Mouse (Mus musculus) midbrain, embryonic 16.5 days (tissue): ENCODE measurements at regions not wholly inside any gene's neighbourhood (a gene's known extent, or its start where the extent isn't known, plus 50 kb on each side); places are given as distances from the start of the nearest gene placed in this dataset.

Experiments
- ATAC-seq: fragments of 200-750 bp; cut with Nextera tagmentation; 2 replicates; pipeline ENCODE4 v1.8.0; 2017; ENCODE audit warnings: moderate TSS enrichment
- H3K27ac ChIP-seq: fragments of 300-500 bp; sonication (generic); 2 replicates; pipeline ENCODE4 v1.5.1; 2014; ENCODE audit warnings: mild to moderate bottlenecking, low read length, mixed read lengths
- H3K27me3 ChIP-seq: fragments of 300-500 bp; sonication (generic); 2 replicates; pipeline ENCODE4 v1.6.1; 2014; ENCODE audit warnings: low read depth, low read length, mixed read lengths; ENCODE audit not compliant: control insufficient read depth, insufficient read depth
- H3K36me3 ChIP-seq: fragments of 300-500 bp; sonication (generic); 2 replicates; pipeline ENCODE4 v1.6.1; 2014; ENCODE audit warnings: mild to moderate bottlenecking, low read length, moderate library complexity, mixed read lengths; ENCODE audit not compliant: control insufficient read depth, insufficient read depth
- H3K4me1 ChIP-seq: fragments of 300-500 bp; sonication (generic); 2 replicates; pipeline ENCODE4 v1.6.1; 2014; ENCODE audit warnings: mild to moderate bottlenecking, low read length, mixed read lengths; ENCODE audit not compliant: control insufficient read depth, insufficient read depth
- H3K4me2 ChIP-seq: fragments of 300-500 bp; sonication (generic); 2 replicates; pipeline ENCODE4 v1.6.1; 2014; ENCODE audit warnings: mild to moderate bottlenecking, low read length, mixed read lengths
- H3K4me3 ChIP-seq: fragments of 300-500 bp; sonication (generic); 2 replicates; pipeline ENCODE4 v1.5.1; 2014; ENCODE audit warnings: low read depth, mild to moderate bottlenecking, low read length, moderate library complexity, mixed read lengths
- H3K9ac ChIP-seq: fragments of 300-500 bp; sonication (generic); 2 replicates; pipeline ENCODE4 v1.6.1; 2014; ENCODE audit warnings: low read depth, low read length, mixed read lengths
- H3K9me3 ChIP-seq: fragments of 300-500 bp; sonication (generic); replicated peaks from 2 replicates; pipeline ENCODE4 v1.6.1; 2014; ENCODE audit warnings: mild to moderate bottlenecking, low read length, mixed read lengths; ENCODE audit not compliant: control insufficient read depth, poor library complexity, severe bottlenecking
- WGBS: fragments of 180-500 bp; shearing (Covaris S2); extraction: QIAGEN DNeasy Blood & Tissue Kit; methylation state at CpG from one replicate; pipeline ENCODE4 v1.1.7; 2014; 5-methylcytosine and 5-hydroxymethylcytosine counted together

DNA sequence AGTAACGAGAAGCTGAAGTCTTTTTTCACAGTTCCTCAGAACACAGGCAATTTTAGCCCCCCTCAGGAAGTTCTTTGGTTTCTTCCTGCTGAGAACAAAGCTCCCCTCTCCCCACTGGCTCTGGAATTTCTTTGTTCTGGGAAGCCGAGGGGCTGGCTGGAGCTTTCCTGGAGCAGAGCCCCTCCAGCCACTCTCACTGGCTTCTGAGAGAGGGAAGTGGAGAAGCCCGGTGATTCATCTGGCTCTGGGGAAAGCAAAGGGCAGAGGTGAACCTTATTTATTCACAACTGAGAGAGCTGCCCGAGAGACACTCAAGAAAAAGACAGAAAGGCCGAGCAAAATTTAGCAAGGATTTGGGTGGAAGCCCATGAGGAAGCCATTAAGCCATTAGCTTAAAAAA lies 63.9 kb downstream of the Ddx3x start:
- Histone ChIP-seq H3K9ac (peak overlapping the region; percentile 59; the same call in 1 of the 2 replicates), H3K4me3 (peak overlapping the region; percentile 19; the same call in 1 of the 2 replicates), H3K4me1 (peaks cover 13% of the 10 kb centered on the region), H3K27me3 (no peaks in the 10 kb centered on the region), H3K4me2 (peak overlapping the region; percentile 51), H3K9me3 (no peaks in the 10 kb centered on the region), H3K27ac (peak overlapping the region; percentile 96), H3K36me3 (no peaks in the 10 kb centered on the region)
- 0% methylated on average over 5 of the region's 5 CpGs for WGBS
- no peak for ATAC-seq

DNA sequence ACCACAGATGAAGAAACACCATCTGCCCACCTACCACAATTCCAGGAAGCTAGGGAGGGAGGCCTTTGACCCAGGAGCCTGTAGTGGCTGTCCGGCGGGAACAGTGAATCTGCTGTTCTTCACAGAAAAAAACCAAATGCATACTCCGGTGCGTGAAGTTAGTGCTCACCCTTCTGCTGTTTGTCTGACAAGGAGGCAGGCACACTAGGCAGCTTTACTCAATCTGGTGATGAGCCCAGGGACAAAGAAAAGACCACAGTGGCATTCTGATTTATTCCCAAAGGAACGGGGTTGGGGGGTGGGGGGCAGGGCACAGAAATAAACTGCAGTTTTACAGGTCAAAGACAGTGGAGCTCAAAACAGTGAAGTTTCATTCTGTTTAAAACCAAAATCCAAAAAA lies 64.4 kb downstream of the Ddx3x start:
- Histone ChIP-seq H3K4me3 (peak overlapping the region; percentile 19; the same call in 1 of the 2 replicates), H3K27ac (peak overlapping the region; percentile 96), H3K27me3 (no peaks in the 10 kb centered on the region), H3K36me3 (no peaks in the 10 kb centered on the region), H3K9ac (peak overlapping the region; percentile 59; the same call in 1 of the 2 replicates), H3K4me1 (peaks cover 13% of the 10 kb centered on the region), H3K4me2 (peak overlapping the region; percentile 51), H3K9me3 (no peaks in the 10 kb centered on the region)
- no peak for ATAC-seq
- WGBS = 8% methylated on average over 5 of the region's 5 CpGs

DNA sequence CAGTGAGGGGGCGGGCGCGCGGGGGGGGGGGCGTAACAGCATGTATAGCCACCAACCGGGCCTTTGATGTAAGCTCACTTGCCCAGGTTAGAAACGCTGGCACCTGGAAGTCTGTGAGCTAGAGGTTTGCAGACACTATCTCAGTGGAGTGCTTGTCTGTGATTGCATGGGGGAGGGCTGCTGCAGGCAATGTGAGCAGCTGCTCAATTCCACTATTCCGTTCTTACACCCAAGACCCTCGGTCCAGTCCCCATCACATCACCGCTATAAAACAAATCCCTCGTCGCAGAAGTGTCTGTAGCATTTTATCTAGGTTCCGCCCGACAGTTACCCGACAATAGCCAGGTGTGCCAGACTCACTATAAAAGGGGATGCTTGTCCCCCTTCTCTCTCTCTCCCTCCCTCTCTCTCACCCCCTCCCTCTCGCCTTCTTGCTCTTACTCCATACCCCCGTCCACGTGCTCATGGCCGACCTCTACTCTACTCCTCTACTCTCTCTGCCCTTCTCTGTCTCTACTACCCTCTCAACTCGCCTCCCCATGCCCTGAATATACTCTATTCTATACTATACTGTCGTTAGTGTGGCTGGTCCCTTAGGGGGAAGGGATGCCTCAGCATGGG lies 65.4 kb downstream of the Ddx3x start:
- Histone ChIP-seq H3K36me3 (no peaks in the 10 kb centered on the region), H3K9ac (peak overlapping the region; percentile 63), H3K4me2 (peak overlapping the region; percentile 51), H3K27me3 (no peaks in the 10 kb centered on the region), H3K9me3 (no peaks in the 10 kb centered on the region), H3K27ac (peak overlapping the region; percentile 96), H3K4me3 (peak overlapping the region; percentile 41), H3K4me1 (peaks cover 13% of the 10 kb centered on the region)
- 8% methylated on average over 19 of the region's 21 CpGs for WGBS
- peak; percentile 67 for ATAC-seq

DNA sequence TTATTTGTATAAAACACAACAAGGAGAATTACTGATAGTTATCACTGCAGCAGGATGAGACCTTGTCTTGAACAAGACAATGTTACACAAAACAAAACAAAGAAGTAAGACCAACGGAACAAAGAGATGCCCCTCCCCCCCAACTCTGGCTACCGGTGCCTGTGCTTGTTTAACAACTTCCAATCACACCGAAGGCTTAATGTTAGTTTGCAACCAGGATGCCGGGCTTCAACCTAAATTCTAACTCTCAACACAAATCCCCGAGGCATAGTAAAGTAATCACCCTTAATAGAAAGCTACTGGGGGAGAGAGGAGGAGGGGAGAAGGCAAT lies 65.9 kb downstream of the Ddx3x start:
- ATAC-seq = peak; percentile 19
- Histone ChIP-seq H3K4me3 (peak overlapping the region; percentile 41), H3K4me2 (peak overlapping the region; percentile 51), H3K4me1 (peaks cover 13% of the 10 kb centered on the region), H3K9me3 (no peaks in the 10 kb centered on the region), H3K27me3 (no peaks in the 10 kb centered on the region), H3K36me3 (no peaks in the 10 kb centered on the region), H3K9ac (peak overlapping the region; percentile 63), H3K27ac (peak overlapping the region; percentile 96)
- 5% methylated on average over 5 of the region's 5 CpGs for WGBS

DNA sequence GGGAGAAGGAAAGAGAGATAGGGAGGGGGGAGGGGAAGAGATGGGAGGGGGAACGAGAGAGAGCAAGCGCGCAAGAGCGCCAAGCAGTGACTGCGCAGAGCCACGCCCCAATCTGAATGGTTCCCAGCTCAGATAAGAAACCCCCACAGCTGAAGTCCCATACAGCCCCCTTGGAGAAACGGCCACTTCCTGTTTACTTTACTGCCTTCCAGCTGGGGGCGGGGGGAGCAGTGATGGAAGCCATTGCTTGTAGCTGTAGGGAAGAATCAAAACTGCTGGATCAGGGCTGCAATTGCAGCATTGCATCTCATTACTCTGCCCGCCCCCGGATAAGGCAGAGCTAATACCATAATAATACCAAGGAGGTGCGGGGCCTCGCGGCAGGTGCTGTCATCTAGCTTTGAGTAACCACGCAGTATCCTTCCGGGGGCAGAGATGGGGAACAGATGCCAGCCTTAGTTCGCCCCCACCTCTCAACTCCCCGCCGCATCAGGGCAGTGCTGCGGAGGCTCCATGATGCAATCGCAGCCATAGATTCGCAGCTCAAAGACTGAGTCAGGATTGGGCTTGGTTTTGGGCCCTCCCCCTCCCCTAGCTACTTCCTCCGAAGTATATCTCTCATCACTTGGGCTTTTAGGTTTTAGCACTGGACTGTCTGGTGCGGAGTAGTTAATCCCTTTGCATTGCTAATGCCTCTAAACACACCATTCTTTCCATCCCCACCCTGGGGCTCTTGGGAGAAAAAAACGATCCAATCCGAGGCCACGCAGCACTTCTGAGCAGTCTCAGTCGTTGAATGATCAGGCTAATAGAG lies 66.5 kb downstream of the Ddx3x start:
- peaks cover 13% of the 10 kb centered on the region for H3K4me1 ChIP-seq
- H3K9me3 ChIP-seq = no peaks in the 10 kb centered on the region
- no peaks in the 10 kb centered on the region for H3K27me3 ChIP-seq
- ATAC-seq = peak; percentile 94
- H3K9ac ChIP-seq = peak overlapping the region; percentile 63
- 5% methylated on average over 27 of the region's 27 CpGs for WGBS
- H3K36me3 ChIP-seq = no peaks in the 10 kb centered on the region
- peak overlapping the region; percentile 41 for H3K4me3 ChIP-seq
- peak overlapping the region; percentile 96 for H3K27ac ChIP-seq
- peak overlapping the region; percentile 51 for H3K4me2 ChIP-seq

DNA sequence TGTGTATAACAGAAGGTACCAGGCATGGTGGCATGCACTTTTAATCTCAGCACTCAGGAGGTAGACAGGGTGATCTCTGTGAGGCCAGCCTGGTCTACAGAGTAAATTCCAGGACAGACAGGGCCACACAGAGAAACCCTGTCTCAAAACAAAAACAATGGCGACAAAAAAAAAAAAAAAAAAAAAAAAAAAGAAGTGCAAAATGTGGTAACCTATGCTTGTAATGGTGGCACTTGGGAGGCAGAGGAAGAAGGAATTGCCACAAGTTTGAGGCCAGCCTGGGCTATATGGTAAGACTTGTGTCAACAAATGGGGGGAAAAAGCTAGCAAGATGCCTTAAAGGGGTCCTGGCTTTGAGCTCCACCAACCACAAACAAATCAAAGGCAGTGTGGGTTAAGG lies 67.6 kb downstream of the Ddx3x start:
- Histone ChIP-seq H3K27me3 (no peaks in the 10 kb centered on the region), H3K4me3 (no peak overlapping the region), H3K9me3 (no peaks in the 10 kb centered on the region), H3K27ac (no peak overlapping the region), H3K36me3 (no peaks in the 10 kb centered on the region), H3K9ac (no peak overlapping the region), H3K4me1 (peaks cover 13% of the 10 kb centered on the region), H3K4me2 (no peak overlapping the region)
- WGBS = 75% methylated on average over 1 of the region's 1 CpGs
- ATAC-seq = no peak

DNA sequence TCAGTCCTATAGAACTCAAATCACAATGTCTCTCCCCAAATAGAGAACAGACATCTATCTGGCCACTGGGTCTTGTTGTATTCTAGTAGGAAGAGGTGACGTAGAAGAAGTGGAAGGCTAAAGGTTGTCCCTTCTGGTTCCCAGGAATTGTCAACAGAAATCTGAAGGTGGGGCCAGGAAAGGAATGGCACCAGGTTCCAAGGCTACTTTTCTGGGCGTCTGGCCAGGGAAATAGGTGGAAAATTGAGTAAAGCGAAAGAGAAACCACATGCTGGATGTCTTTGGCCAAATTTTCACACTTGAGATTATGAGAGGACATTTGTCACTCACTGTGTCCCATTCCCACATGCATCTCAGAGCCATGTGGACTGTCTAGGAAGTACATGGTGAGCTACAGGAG lies 69.7 kb downstream of the Ddx3x start:
- 81% methylated on average over 3 of the region's 3 CpGs for WGBS
- Histone ChIP-seq H3K4me3 (no peak overlapping the region), H3K9me3 (no peaks in the 10 kb centered on the region), H3K4me2 (no peak overlapping the region), H3K9ac (no peak overlapping the region), H3K4me1 (peaks cover 7% of the 10 kb centered on the region), H3K36me3 (no peaks in the 10 kb centered on the region), H3K27me3 (no peaks in the 10 kb centered on the region), H3K27ac (no peak overlapping the region)
- no peak for ATAC-seq

DNA sequence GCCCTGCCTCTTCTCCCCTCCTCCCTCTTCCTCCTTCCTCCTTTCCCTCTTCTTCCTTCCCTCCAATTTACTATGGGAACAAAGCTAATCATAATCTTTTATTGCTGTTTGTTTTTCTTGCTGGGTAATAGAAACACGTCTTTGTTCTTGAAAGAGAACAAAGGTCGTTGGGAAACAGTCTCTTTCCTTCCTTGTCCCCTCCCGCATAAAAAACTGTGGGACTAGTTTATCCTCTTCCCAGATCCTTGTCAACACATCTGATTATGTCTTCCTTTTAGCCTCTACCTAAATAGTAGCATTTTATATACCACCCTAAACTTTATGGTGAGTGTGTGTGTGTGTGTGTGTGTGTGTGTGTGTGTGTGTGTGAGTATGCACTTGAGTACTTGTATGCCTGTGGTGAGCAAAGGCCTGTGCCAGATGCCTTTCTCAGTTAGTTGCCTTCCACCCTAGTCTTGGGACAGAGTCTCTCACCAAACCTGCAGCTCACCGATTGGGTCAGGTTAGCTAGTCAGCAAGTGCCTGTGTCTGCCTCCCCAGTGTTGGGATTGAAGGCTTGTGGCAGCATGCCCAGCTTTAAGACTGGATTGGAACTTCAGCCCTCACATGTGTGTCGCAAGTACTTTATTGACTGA lies 76.5 kb downstream of the Ddx3x start:
- Histone ChIP-seq H3K4me1 (no peaks in the 10 kb centered on the region), H3K9me3 (no peaks in the 10 kb centered on the region), H3K9ac (no peak overlapping the region), H3K27me3 (no peaks in the 10 kb centered on the region), H3K4me2 (no peak overlapping the region), H3K36me3 (no peaks in the 10 kb centered on the region), H3K4me3 (no peak overlapping the region), H3K27ac (no peak overlapping the region)
- ATAC-seq = no peak
- WGBS = 80% methylated on average over 5 of the region's 5 CpGs

DNA sequence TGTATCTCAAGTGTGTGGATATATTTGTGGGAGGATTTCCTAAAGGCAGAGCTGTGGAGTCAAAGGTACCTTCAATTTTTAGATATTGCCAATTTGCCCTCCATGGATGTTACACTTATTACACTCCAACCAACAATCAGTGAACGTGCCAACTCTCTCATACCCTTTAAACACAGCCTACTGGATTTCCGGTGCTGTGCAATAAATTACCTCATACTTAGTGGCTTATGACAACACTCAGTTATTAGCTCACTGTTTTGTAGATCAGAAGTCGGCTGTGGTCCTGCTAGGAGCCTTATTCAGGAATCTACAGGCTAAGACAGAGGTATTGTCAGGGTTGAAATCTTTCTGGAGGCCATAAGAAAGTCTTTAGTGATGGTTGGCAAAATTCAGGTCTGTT lies 77.2 kb downstream of the Ddx3x start:
- Histone ChIP-seq H3K27ac (no peak overlapping the region), H3K4me1 (no peaks in the 10 kb centered on the region), H3K9me3 (no peaks in the 10 kb centered on the region), H3K36me3 (no peaks in the 10 kb centered on the region), H3K9ac (no peak overlapping the region), H3K27me3 (no peaks in the 10 kb centered on the region), H3K4me2 (no peak overlapping the region), H3K4me3 (no peak overlapping the region)
- 81% methylated on average over 3 of the region's 3 CpGs for WGBS
- no peak for ATAC-seq
